In the genomic region with DNA sequence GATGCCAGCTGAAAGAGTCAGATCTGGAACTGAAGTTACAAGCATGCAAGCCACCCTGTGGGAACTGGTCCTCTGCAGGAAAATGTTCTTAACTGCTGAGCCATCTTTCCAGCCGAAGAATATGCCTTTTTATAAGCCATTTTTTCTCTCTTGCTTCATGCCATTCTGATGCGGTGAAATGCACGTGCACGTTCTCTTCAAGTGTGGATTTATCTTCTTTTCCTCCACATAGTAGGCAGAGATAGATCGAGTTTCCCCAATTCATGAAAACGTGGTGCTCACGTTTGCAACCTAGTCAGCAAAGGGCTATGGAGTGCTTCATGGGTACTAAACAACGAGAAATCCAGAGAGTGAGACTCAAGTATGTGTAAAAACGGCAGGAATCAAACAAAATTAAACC, we compare ENCODE assay signal across 8 mouse cellular contexts. TPM values are rescaled to one million over a fixed set of nuclear protein-coding genes. Genes with fewer than 3 reads are reported as not detected.
DNase-seq lines count a peak whose midpoint lies in the region; ATAC-seq and TF ChIP-seq lines count a peak whose summit lies in the region.

No protein-coding gene starts in this region.

- 22% methylated on average over 9 of the region's 9 CpGs for WGBS in heart, embryonic 13.5 days
- 24% methylated on average over 9 of the region's 9 CpGs for WGBS in hindbrain, embryonic 13.5 days
- whole genome bisulfite sequencing in midbrain, embryonic 12.5 days, result 21% methylated on average over 9 of the region's 9 CpGs

- H3K36me3 ChIP-seq in heart, embryonic 13.5 days, result peaks cover 52% of the 10 kb centered on the region
- peaks cover 0 to 33% of the 10 kb centered on the region in 2 experiments; a peak in 3 of 4 replicates for H3K36me3 ChIP-seq in MEL (ENCODE audit: control insufficient read depth in 1 of 2, insufficient read depth in 2 of 2, low read length in 2 of 2)
- peaks cover 30% of the 10 kb centered on the region for H3K36me3 ChIP-seq in hindbrain, embryonic 13.5 days
- H3K36me3 ChIP-seq in midbrain, embryonic 12.5 days, result peaks cover 35% of the 10 kb centered on the region

- H3K27ac ChIP-seq in heart, embryonic 13.5 days (replicated peaks), result peak overlapping the region; percentile 61; the same call in 1 of the 2 replicates
- peak overlapping the region; percentile 46 for H3K27ac ChIP-seq in MEL (ENCODE audit: control insufficient read depth, low read depth, low read length)
- H3K27ac ChIP-seq in hindbrain, embryonic 13.5 days, result 0 out of 2 replicates have a peak overlapping the region, but pooled peaks have one; percentile 58
- H3K27ac ChIP-seq in midbrain, embryonic 12.5 days (replicated peaks), result no peak overlapping the region

- no peak for TF ChIP-seq RAD21 in MEL (IDR thresholded peaks at IDR 0.05; ENCODE audit: low read depth, low read length)

- H3K9ac ChIP-seq in heart, embryonic 13.5 days, result peak overlapping the region; percentile 59
- H3K9ac ChIP-seq in MEL (ENCODE audit: control insufficient read depth, low read depth, low read length, poor library complexity, severe bottlenecking), result peak overlapping the region; percentile 28
- peak overlapping the region; percentile 35; the same call in 1 of the 2 replicates for H3K9ac ChIP-seq in hindbrain, embryonic 13.5 days
- H3K9ac ChIP-seq in midbrain, embryonic 12.5 days (replicated peaks), result peak overlapping the region; percentile 31; the same call in 1 of the 2 replicates

- no peak for TF ChIP-seq EP300 in MEL (IDR thresholded peaks at IDR 0.05; ENCODE audit: low read depth in 1 of 2, low read length in 2 of 2)

- DNase-seq in heart, adult 11 months, result no peak
- DNase-seq in MEL (ENCODE audit: low read depth, low spot score), result no peak
- DNase-seq in gastrocnemius, postnatal 14 days, result no peak
- no peak for DNase-seq in cerebellum, postnatal 36 days
- DNase-seq in kidney, postnatal 25 days, result no peak

- no peaks in the 10 kb centered on the region for H3K9me3 ChIP-seq in heart, embryonic 13.5 days
- no peaks in the 10 kb centered on the region for H3K9me3 ChIP-seq in MEL (replicated peaks; ENCODE audit: insufficient read depth, low read length)
- H3K9me3 ChIP-seq in hindbrain, embryonic 13.5 days, result no peaks in the 10 kb centered on the region
- no peaks in the 10 kb centered on the region for H3K9me3 ChIP-seq in midbrain, embryonic 12.5 days

- peaks cover 36% of the 10 kb centered on the region for H3K79me2 ChIP-seq in MEL (ENCODE audit: control insufficient read depth, insufficient read depth, low read length, poor library complexity)

- peak overlapping the region; percentile 73 for H3K4me2 ChIP-seq in heart, embryonic 13.5 days
- H3K4me2 ChIP-seq in hindbrain, embryonic 13.5 days, result peak overlapping the region; percentile 64
- H3K4me2 ChIP-seq in midbrain, embryonic 12.5 days (replicated peaks), result peak overlapping the region; percentile 65

- peak overlapping the region; percentile 99 for H3K4me3 ChIP-seq in heart, embryonic 13.5 days
- peak overlapping the region; percentile 44 to 45 for H3K4me3 ChIP-seq in MEL (ENCODE audit: control insufficient read depth in 1 of 2, insufficient read depth in 1 of 2, low read depth in 2 of 2, low read length in 2 of 2)
- H3K4me3 ChIP-seq in hindbrain, embryonic 13.5 days, result peak overlapping the region; percentile 43
- H3K4me3 ChIP-seq in midbrain, embryonic 12.5 days, result peak overlapping the region; percentile 99

- TF ChIP-seq POLR2A in MEL (IDR thresholded peaks at IDR 0.05; ENCODE audit: control insufficient read depth in 1 of 2, insufficient read depth in 1 of 2, low read depth in 1 of 2, low read length in 2 of 2, poor library complexity in 1 of 2), result no peak

- ATAC-seq in heart, embryonic 13.5 days (ENCODE audit: extremely low read depth, insufficient number of reproducible peaks, low FRiP score, low TSS enrichment), result no peak
- ATAC-seq in hindbrain, embryonic 13.5 days (ENCODE audit: low FRiP score), result no peak
- ATAC-seq in midbrain, embryonic 12.5 days (ENCODE audit: low FRiP score, low read depth), result no peak

- peaks cover 34% of the 10 kb centered on the region for H3K4me1 ChIP-seq in heart, embryonic 13.5 days
- H3K4me1 ChIP-seq in MEL (ENCODE audit: control insufficient read depth in 1 of 2, insufficient read depth in 2 of 2, low read length in 2 of 2), result peaks cover 3 to 36% of the 10 kb centered on the region in 2 experiments
- H3K4me1 ChIP-seq in hindbrain, embryonic 13.5 days (replicated peaks), result peaks cover 39% of the 10 kb centered on the region
- peaks cover 36% of the 10 kb centered on the region for H3K4me1 ChIP-seq in midbrain, embryonic 12.5 days

- no peaks in the 10 kb centered on the region for H3K27me3 ChIP-seq in heart, embryonic 13.5 days (replicated peaks)
- H3K27me3 ChIP-seq in MEL (ENCODE audit: control insufficient read depth in 1 of 2, insufficient read depth in 2 of 2, low read length in 2 of 2), result no peaks in the 10 kb centered on the region
- H3K27me3 ChIP-seq in hindbrain, embryonic 13.5 days, result no peaks in the 10 kb centered on the region; the same call in 1 of the 2 replicates
- 0 out of 2 replicates have a peak, but pooled peaks cover 5% of the 10 kb centered on the region for H3K27me3 ChIP-seq in midbrain, embryonic 12.5 days

- TF ChIP-seq CTCF in MEL (IDR thresholded peaks at IDR 0.05 in 2 of 3, conservative IDR thresholded peaks at IDR 0.05 in 1 of 3; ENCODE audit: control insufficient read depth in 1 of 3, insufficient read depth in 1 of 3, low read depth in 2 of 3, low read length in 3 of 3, poor library complexity in 1 of 3, severe bottlenecking in 1 of 3), result no peak

- intact Hi-C loops in gastrocnemius, postnatal 14 days (cut with DNase I; ENCODE audit: low total_unique reads), result no loop called here

TF ChIP-seq in MEL, 35 proteins besides CTCF, POLR2A, EP300 and RAD21 (continues in another document):
- TF ChIP-seq CHD1 (IDR thresholded peaks at IDR 0.05; ENCODE audit: low read depth, low read length) (0 out of 2 replicates have a peak, but pooled peaks have one; percentile 67), MYC (IDR thresholded peaks at IDR 0.05; ENCODE audit: low read depth, low read length) (peak; percentile 45; the same call in 1 of the 2 replicates), MAX (IDR thresholded peaks at IDR 0.05; ENCODE audit: low read length) (peak; percentile 56), MXI1 (IDR thresholded peaks at IDR 0.05; ENCODE audit: low read depth, low read length) (peak; percentile 71; the same call in 1 of the 2 replicates), BHLHE40 (IDR thresholded peaks at IDR 0.05; ENCODE audit: borderline replicate concordance, low read depth, low read length) (peak; percentile 65; the same call in 1 of the 2 replicates), GABPA (IDR thresholded peaks at IDR 0.05; ENCODE audit: low read depth, low read length) (no peak), USF1 (IDR thresholded peaks at IDR 0.05; ENCODE audit: low read depth, low read length) (no peak), SMC3 (IDR thresholded peaks at IDR 0.05; ENCODE audit: low read depth, low read length) (no peak)

RNA-seq across cellular contexts. Expression of a gene that starts 1.2 kb away (rescaled TPM):
- polyA plus RNA-seq in heart, embryonic 13.5 days (2015; fragmentation: Nextera tagmentation; extraction: Ambion mirVana), result 31.1 and 33.3 TPM in 2 replicates
- total RNA-seq in MEL (2012; rRNA removed), result 16.9 and 17.4 TPM in 2 replicates
- polyA plus RNA-seq in MEL (2012; ENCODE audit: insufficient read depth in 1 of 2, insufficient read length in 2 of 2, low read depth in 1 of 2, low replicate concordance in 2 of 2, missing spikeins in 1 of 2), result 100 to 1,000 TPM in 1 of 2 experiments, 10 to 100 TPM in 1; 86.6 to 118 TPM
- polyA plus RNA-seq in hindbrain, embryonic 13.5 days (2015; fragmentation: Nextera tagmentation; extraction: Ambion mirVana), result 47.1 and 49.9 TPM in 2 replicates
- 59.5 and 67.5 TPM in 2 replicates for polyA plus RNA-seq in midbrain, embryonic 12.5 days (2016; fragmentation: Nextera tagmentation; extraction: Ambion mirVana)
- total RNA-seq in gastrocnemius, postnatal 14 days (2021), result 10 to 100 TPM; 18.0 to 22.3 TPM

RNA-seq across cellular contexts. Expression of a gene that starts 14.1 kb away (rescaled TPM):
- polyA plus RNA-seq in heart, embryonic 13.5 days (2015; fragmentation: Nextera tagmentation; extraction: Ambion mirVana), result 60.9 and 69.9 TPM in 2 replicates
- total RNA-seq in MEL (2012; rRNA removed), result 146 and 147 TPM in 2 replicates
- polyA plus RNA-seq in MEL (2012; ENCODE audit: insufficient read depth in 1 of 2, insufficient read length in 2 of 2, low read depth in 1 of 2, low replicate concordance in 2 of 2, missing spikeins in 1 of 2), result 100 to 1,000 TPM; 187 to 334 TPM
- polyA plus RNA-seq in hindbrain, embryonic 13.5 days (2015; fragmentation: Nextera tagmentation; extraction: Ambion mirVana), result 99.1 and 105 TPM in 2 replicates
- 121 and 131 TPM in 2 replicates for polyA plus RNA-seq in midbrain, embryonic 12.5 days (2016; fragmentation: Nextera tagmentation; extraction: Ambion mirVana)
- total RNA-seq in gastrocnemius, postnatal 14 days (2021), result 10 to 100 TPM; 24.7 to 27.4 TPM

RNA-seq across cellular contexts. Expression of a gene that starts 14.1 kb away (rescaled TPM):
- polyA plus RNA-seq in heart, embryonic 13.5 days (2015; fragmentation: Nextera tagmentation; extraction: Ambion mirVana), result 13.5 and 15.1 TPM in 2 replicates
- total RNA-seq in MEL (2012; rRNA removed), result 35.2 and 42.4 TPM in 2 replicates
- 10 to 100 TPM in 1 of 2 experiments, not detected in 1; 50.0 TPM for polyA plus RNA-seq in MEL (2012; ENCODE audit: insufficient read depth in 1 of 2, insufficient read length in 2 of 2, low read depth in 1 of 2, low replicate concordance in 2 of 2, missing spikeins in 1 of 2)
- 32.9 and 37.4 TPM in 2 replicates for polyA plus RNA-seq in hindbrain, embryonic 13.5 days (2015; fragmentation: Nextera tagmentation; extraction: Ambion mirVana)
- polyA plus RNA-seq in midbrain, embryonic 12.5 days (2016; fragmentation: Nextera tagmentation; extraction: Ambion mirVana), result 29.9 and 37.1 TPM in 2 replicates
- 10 to 100 TPM; 11.5 to 14.6 TPM for total RNA-seq in gastrocnemius, postnatal 14 days (2021)

RNA-seq across cellular contexts. Expression of a gene that starts 21.8 kb away (rescaled TPM):
- 17.0 and 18.3 TPM in 2 replicates for polyA plus RNA-seq in heart, embryonic 13.5 days (2015; fragmentation: Nextera tagmentation; extraction: Ambion mirVana)
- 8.3 and 11.0 TPM in 2 replicates for total RNA-seq in MEL (2012; rRNA removed)
- polyA plus RNA-seq in MEL (2012; ENCODE audit: insufficient read depth in 1 of 2, insufficient read length in 2 of 2, low read depth in 1 of 2, low replicate concordance in 2 of 2, missing spikeins in 1 of 2), result 10 to 100 TPM in 1 of 2 experiments, not detected in 1; 11.3 TPM
- 15.8 and 16.3 TPM in 2 replicates for polyA plus RNA-seq in hindbrain, embryonic 13.5 days (2015; fragmentation: Nextera tagmentation; extraction: Ambion mirVana)
- 23.1 and 25.6 TPM in 2 replicates for polyA plus RNA-seq in midbrain, embryonic 12.5 days (2016; fragmentation: Nextera tagmentation; extraction: Ambion mirVana)
- 1 to 10 TPM; 4.8 to 5.6 TPM for total RNA-seq in gastrocnemius, postnatal 14 days (2021)

RNA-seq across cellular contexts. Expression of a gene that starts 26.7 kb away (rescaled TPM):
- 703 and 780 TPM in 2 replicates for polyA plus RNA-seq in heart, embryonic 13.5 days (2015; fragmentation: Nextera tagmentation; extraction: Ambion mirVana)
- total RNA-seq in MEL (2012; rRNA removed), result 177 and 180 TPM in 2 replicates
- polyA plus RNA-seq in MEL (2012; ENCODE audit: insufficient read depth in 1 of 2, insufficient read length in 2 of 2, low read depth in 1 of 2, low replicate concordance in 2 of 2, missing spikeins in 1 of 2), result 100 to 1,000 TPM in 1 of 2 experiments, not detected in 1; 246 TPM
- 481 and 487 TPM in 2 replicates for polyA plus RNA-seq in hindbrain, embryonic 13.5 days (2015; fragmentation: Nextera tagmentation; extraction: Ambion mirVana)
- 341 and 342 TPM in 2 replicates for polyA plus RNA-seq in midbrain, embryonic 12.5 days (2016; fragmentation: Nextera tagmentation; extraction: Ambion mirVana)
- 100 to 1,000 TPM; 731 to 849 TPM for total RNA-seq in gastrocnemius, postnatal 14 days (2021)

Comparison
In these comparisons a context has a peak if more than half of its experiments do, and no peak if none do; other contexts are left out.
1. H3K4me3 ChIP-seq: peak in every context shown above with its lines; median percentile 99 in heart, embryonic 13.5 days; 99 in midbrain, embryonic 12.5 days; 44 in MEL; 43 in hindbrain, embryonic 13.5 days.